Mouse (Mus musculus) frontal cortex, postnatal 14 days (tissue): Measurements from ENCODE around the gene Gm17018.

Experiments used
- DNase-seq, 2 experiments: peaks; one replicate each; pipeline ENCODE4 v3.0.0; 2022; ENCODE audit warnings: low spot score in 2 of 2

Gene Gm17018

GRCm38 (mm10) chr19:45622144-45622543 lies 61.7 kb downstream of the Gm17018 start:
- DNase-seq, result no peak

GRCm38 (mm10) chr19:45623710-45624109 lies 63.3 kb downstream of the Gm17018 start:
- DNase-seq, result no peak

- no peak for DNase-seq
These were observed 66.6 kb downstream of the Gm17018 start for GRCm38 (mm10) chr19:45627036-45627435.

- DNase-seq, result no peak
These were observed 68.2 kb downstream of the Gm17018 start for GRCm38 (mm10) chr19:45628649-45629048.

GRCm38 (mm10) chr19:45629219-45629618 lies 68.8 kb downstream of the Gm17018 start:
- DNase-seq, result no peak
